Mouse (Mus musculus) bone marrow macrophage, adult 2 months (primary cell): ENCODE results near the gene Trpm6.

ENCODE experiments used
- CTCF ChIP-seq: IDR thresholded peaks from 2 replicates; pipeline ENCODE4 v1.5.1; 2012; ENCODE audit warnings: low read depth, mild to moderate bottlenecking, low read length, moderate library complexity
- POLR2A ChIP-seq: IDR thresholded peaks from 2 replicates; pipeline ENCODE4 v1.6.1; 2012; ENCODE audit warnings: mild to moderate bottlenecking, low read depth, low read length, borderline replicate concordance

- TF ChIP-seq CTCF (no peak), POLR2A (no peak)
Observed at GRCm38 (mm10) chr19:18749598-18750339, at the start of gene Trpm6.
